Mouse (Mus musculus): ENCODE measurements around the gene Gm17651. TPM values are rescaled to one million over a fixed set of nuclear protein-coding genes. Genes with fewer than 3 reads are reported as not detected.

The Gm17651 gene
- polyA plus RNA-seq, 1 experiment from 2014 or later: not detected

- WGBS: 74% methylated on average over 6 of the region's 6 CpGs
- no peak for TF ChIP-seq CTCF (IDR thresholded peaks at IDR 0.05; ENCODE audit: low read depth)
- no peak overlapping the region for H3K27ac ChIP-seq (ENCODE audit: low read depth)
Measured at GRCm38 (mm10) chr3:97649469-97649868, 25.0 kb downstream of the Gm17651 start.

GRCm38 (mm10) chr3:97649022-97649421, 25.5 kb downstream of the Gm17651 start:
- no peaks in the 10 kb centered on the region for H3K9me3 ChIP-seq (ENCODE audit: low read depth, low read length)
- no peak overlapping the region for H3K27ac ChIP-seq (ENCODE audit: low read depth)
- H3K4me1 ChIP-seq (ENCODE audit: insufficient read depth): no peaks in the 10 kb centered on the region
- H3K4me3 ChIP-seq (ENCODE audit: low read depth, low read length): no peak overlapping the region
- no peak overlapping the region for H3K9ac ChIP-seq
- H3K4me2 ChIP-seq: no peak overlapping the region
- no peak for ATAC-seq (ENCODE audit: insufficient read depth)
- WGBS: 69% methylated on average over 3 of the region's 3 CpGs
- no peak for DNase-seq
- H3K36me3 ChIP-seq (ENCODE audit: insufficient read depth): no peaks in the 10 kb centered on the region
- H3K27me3 ChIP-seq (ENCODE audit: insufficient read depth, low read length): no peaks in the 10 kb centered on the region
- no peak for TF ChIP-seq CTCF (IDR thresholded peaks at IDR 0.05; ENCODE audit: low read depth)

More at GRCm38 (mm10) chr3:97649469-97649868, 25.0 kb downstream of the Gm17651 start:
- no peak overlapping the region for H3K4me2 ChIP-seq
- no peaks in the 10 kb centered on the region for H3K4me1 ChIP-seq (ENCODE audit: insufficient read depth)
- no peak overlapping the region for H3K9ac ChIP-seq
- H3K36me3 ChIP-seq (ENCODE audit: insufficient read depth): no peaks in the 10 kb centered on the region
- no peaks in the 10 kb centered on the region for H3K9me3 ChIP-seq (ENCODE audit: low read depth, low read length)
- no peaks in the 10 kb centered on the region for H3K27me3 ChIP-seq (ENCODE audit: insufficient read depth, low read length)
- H3K4me3 ChIP-seq (ENCODE audit: low read depth, low read length): no peak overlapping the region
- no peak for DNase-seq
- ATAC-seq (ENCODE audit: insufficient read depth): no peak

DNA sequence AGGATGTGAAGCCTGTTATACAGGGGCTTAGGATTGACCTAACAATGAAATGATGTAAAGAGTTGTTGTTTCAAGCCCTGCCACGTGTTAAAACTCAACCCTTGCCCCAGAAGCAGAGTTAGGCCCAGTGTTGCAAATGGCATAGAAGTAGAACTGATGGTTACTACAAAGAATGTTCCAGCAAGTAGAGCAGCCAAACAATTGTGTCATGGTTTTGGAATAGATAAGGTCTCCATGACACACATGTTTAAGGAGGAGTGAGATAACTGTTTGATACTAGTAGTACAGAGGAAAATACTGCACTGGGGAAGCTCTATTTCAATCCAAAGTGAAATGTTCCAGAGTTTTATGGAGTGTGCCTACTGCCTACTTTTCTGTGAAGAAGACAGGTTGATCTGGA, 26.0 kb downstream of the Gm17651 start:
- 40% methylated on average over 1 of the region's 1 CpGs for WGBS
- no peak overlapping the region for H3K4me3 ChIP-seq (ENCODE audit: low read depth, low read length)

GRCm38 (mm10) chr3:97642001-97642400, 32.5 kb downstream of the Gm17651 start:
- Histone ChIP-seq H3K9me3 (ENCODE audit: low read depth, low read length) (no peaks in the 10 kb centered on the region), H3K9ac (no peak overlapping the region), H3K36me3 (ENCODE audit: insufficient read depth) (no peaks in the 10 kb centered on the region), H3K27ac (ENCODE audit: low read depth) (no peak overlapping the region), H3K4me1 (ENCODE audit: insufficient read depth) (no peaks in the 10 kb centered on the region), H3K4me2 (no peak overlapping the region), H3K4me3 (ENCODE audit: low read depth, low read length) (no peak overlapping the region), H3K27me3 (ENCODE audit: insufficient read depth, low read length) (no peaks in the 10 kb centered on the region)
- 85% methylated on average over 9 of the region's 9 CpGs for WGBS
- no peak for DNase-seq
- no peak for ATAC-seq (ENCODE audit: insufficient read depth)
- no peak for TF ChIP-seq CTCF (IDR thresholded peaks at IDR 0.05; ENCODE audit: low read depth)

More for the DNA sequence above, 26.0 kb downstream of the Gm17651 start:
- Histone ChIP-seq H3K36me3 (ENCODE audit: insufficient read depth) (no peaks in the 10 kb centered on the region), H3K4me2 (no peak overlapping the region), H3K4me1 (ENCODE audit: insufficient read depth) (no peaks in the 10 kb centered on the region), H3K27ac (ENCODE audit: low read depth) (no peak overlapping the region), H3K27me3 (ENCODE audit: insufficient read depth, low read length) (no peaks in the 10 kb centered on the region), H3K9me3 (ENCODE audit: low read depth, low read length) (no peaks in the 10 kb centered on the region), H3K9ac (no peak overlapping the region)
- DNase-seq (no peak), ATAC-seq (ENCODE audit: insufficient read depth) (no peak)
- TF ChIP-seq CTCF (IDR thresholded peaks at IDR 0.05; ENCODE audit: low read depth): no peak

DNA sequence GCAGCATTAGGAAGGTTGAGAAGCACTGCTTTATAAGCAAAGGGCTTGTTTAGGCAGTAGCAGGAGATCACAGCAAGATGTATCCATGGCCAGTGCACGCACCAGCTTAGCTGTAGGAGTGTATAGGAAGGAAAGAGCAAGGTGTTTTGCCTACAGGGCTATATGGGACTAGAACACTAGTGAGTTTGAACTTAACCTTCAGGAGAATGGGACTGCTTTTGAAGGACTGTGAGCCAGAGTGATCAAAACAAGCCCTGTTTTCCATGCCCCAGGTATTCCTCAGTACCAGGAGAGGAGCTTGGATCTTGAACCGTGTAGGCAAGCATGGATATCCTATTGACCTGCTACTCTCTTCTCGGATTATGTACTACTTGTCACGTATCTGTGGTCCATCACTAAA, 33.1 kb downstream of the Gm17651 start:
- Histone ChIP-seq H3K4me1 (ENCODE audit: insufficient read depth) (no peaks in the 10 kb centered on the region), H3K4me2 (no peak overlapping the region), H3K9me3 (ENCODE audit: low read depth, low read length) (no peaks in the 10 kb centered on the region), H3K36me3 (ENCODE audit: insufficient read depth) (no peaks in the 10 kb centered on the region), H3K4me3 (ENCODE audit: low read depth, low read length) (no peak overlapping the region), H3K27me3 (ENCODE audit: insufficient read depth, low read length) (no peaks in the 10 kb centered on the region), H3K27ac (ENCODE audit: low read depth) (no peak overlapping the region), H3K9ac (no peak overlapping the region)
- DNase-seq (no peak), ATAC-seq (ENCODE audit: insufficient read depth) (no peak)
- no peak for TF ChIP-seq CTCF (IDR thresholded peaks at IDR 0.05; ENCODE audit: low read depth)
- WGBS: 86% methylated on average over 4 of the region's 4 CpGs

GRCm38 (mm10) chr3:97634288-97634761, 40.2 kb downstream of the Gm17651 start:
- Histone ChIP-seq H3K4me3 (ENCODE audit: low read depth, low read length) (no peak overlapping the region), H3K9me3 (ENCODE audit: low read depth, low read length) (no peaks in the 10 kb centered on the region), H3K27ac (ENCODE audit: low read depth) (no peak overlapping the region), H3K4me2 (no peak overlapping the region), H3K36me3 (ENCODE audit: insufficient read depth) (no peaks in the 10 kb centered on the region), H3K9ac (no peak overlapping the region), H3K27me3 (ENCODE audit: insufficient read depth, low read length) (no peaks in the 10 kb centered on the region), H3K4me1 (ENCODE audit: insufficient read depth) (no peaks in the 10 kb centered on the region)
- 45% methylated on average over 3 of the region's 3 CpGs for WGBS
- DNase-seq (peak; percentile 82), ATAC-seq (ENCODE audit: insufficient read depth) (peak; percentile 73)
- peak; percentile 10; the same call in 1 of the 2 replicates for TF ChIP-seq CTCF (IDR thresholded peaks at IDR 0.05; ENCODE audit: low read depth)

DNA sequence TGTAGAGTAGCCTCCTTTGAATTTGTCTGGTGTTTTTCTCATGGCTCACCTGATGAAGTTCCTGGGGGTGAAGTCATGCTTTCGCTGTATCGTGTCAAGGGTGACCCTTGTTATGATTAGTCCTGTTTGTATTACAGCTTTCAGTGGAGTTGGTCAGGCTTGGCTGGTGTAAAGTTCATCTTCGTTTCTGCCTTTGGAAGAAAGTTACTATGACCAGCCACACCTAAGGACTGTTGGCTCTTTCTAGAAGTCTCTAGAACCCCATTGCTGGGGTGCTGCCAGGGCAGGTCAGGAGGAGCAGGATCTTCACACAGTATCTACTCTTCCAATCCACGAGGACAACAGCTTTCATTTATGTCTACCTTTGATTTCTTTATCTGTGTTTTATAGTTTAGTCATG, 41.0 kb downstream of the Gm17651 start:
- Histone ChIP-seq H3K4me1 (ENCODE audit: insufficient read depth) (no peaks in the 10 kb centered on the region), H3K27me3 (ENCODE audit: insufficient read depth, low read length) (no peaks in the 10 kb centered on the region), H3K4me2 (no peak overlapping the region), H3K4me3 (ENCODE audit: low read depth, low read length) (no peak overlapping the region), H3K9me3 (ENCODE audit: low read depth, low read length) (no peaks in the 10 kb centered on the region), H3K27ac (ENCODE audit: low read depth) (no peak overlapping the region), H3K9ac (no peak overlapping the region), H3K36me3 (ENCODE audit: insufficient read depth) (no peaks in the 10 kb centered on the region)
- TF ChIP-seq CTCF (IDR thresholded peaks at IDR 0.05; ENCODE audit: low read depth): no peak
- ATAC-seq (ENCODE audit: insufficient read depth) (no peak), DNase-seq (no peak)
- 68% methylated on average over 4 of the region's 4 CpGs for WGBS

All from lung, embryonic 14.5 days (tissue).